Mouse (Mus musculus) megakaryocyte-erythroid progenitor cell, adult 5-6 weeks (primary cell): ENCODE data around the gene Csrp3. TPM values are rescaled to one million over a fixed set of nuclear protein-coding genes. Genes with fewer than 3 reads are reported as not detected.
A peak's percentile ranks its signal among the peaks of the same experiment; 100 is the strongest.

ENCODE experiments used
- ATAC-seq: replicated peaks from 2 replicates; pipeline ENCODE4 v1.8.0; 2016; ENCODE audit warnings: mild to moderate bottlenecking, inconsistent platforms; ENCODE audit not compliant: severe bottlenecking, poor library complexity, low FRiP score, low TSS enrichment
- total RNA-seq, 2 experiments: library from RNA; stranded (forward) in 1 of 2; stranded (reverse) in 1 of 2; fragments of 200-1000, 215-1000 nt in 1 of 2; fragments of >200 nt in 1 of 2; fragmentation: Nextera tagmentation in 1 of 2; gene quantifications; 2 replicates each; pipeline ENCODE4 v1.2.3; 2014 to 2017

Gene Csrp3
- total RNA-seq, 2 experiments from 2014 or later = 3.9 to 33.1 TPM

DNA sequence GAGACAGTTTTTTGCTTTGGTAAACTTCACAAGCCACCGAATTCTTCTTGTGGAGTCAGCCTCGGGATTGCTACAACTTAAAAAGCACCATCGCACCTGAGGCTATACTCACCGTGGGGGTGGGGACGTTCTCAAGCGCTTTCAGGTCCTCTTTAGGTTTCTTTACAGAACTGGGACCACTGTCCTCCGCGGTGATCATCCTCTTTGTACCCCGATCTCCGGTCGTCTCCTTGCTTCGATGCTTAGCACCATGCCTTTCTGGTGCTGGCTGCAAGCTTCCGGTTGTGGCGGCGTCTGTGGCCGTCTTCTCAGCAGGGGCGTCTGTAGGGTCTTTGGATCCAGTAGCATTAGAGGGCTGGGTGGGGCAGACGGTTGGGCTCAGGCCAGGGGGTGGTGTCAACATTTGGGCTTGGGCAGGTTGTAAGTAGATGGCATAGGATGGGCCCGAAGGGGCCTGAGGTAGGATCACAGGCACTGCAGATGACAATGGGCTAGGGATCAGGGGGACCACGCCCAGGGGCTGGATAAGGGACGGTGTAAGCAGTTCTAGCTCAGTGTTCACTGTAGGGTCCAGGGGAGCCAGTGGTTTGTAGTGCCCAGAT, 22.8 kb upstream of the Csrp3 start:
- ATAC-seq = no peak

DNA sequence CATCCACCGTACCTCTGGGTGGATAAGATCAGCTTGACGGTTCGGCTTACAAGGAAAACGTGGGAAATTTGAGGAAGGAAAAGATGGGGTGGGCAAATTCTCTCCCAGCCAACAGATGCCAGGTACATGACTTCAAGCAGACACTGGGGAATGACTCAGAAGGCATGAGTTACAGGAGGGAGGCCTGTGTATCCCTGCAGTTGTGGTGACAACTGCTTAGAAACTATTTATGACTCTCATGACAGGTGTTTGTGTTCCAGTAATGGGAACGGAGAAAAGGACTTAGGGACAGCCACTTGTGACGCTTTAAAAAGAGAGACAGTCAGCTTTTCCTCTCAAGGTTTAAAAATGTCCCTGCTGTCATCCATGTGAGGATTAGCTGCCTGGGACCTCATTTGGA, 22.3 kb upstream of the Csrp3 start:
- ATAC-seq = no peak

DNA sequence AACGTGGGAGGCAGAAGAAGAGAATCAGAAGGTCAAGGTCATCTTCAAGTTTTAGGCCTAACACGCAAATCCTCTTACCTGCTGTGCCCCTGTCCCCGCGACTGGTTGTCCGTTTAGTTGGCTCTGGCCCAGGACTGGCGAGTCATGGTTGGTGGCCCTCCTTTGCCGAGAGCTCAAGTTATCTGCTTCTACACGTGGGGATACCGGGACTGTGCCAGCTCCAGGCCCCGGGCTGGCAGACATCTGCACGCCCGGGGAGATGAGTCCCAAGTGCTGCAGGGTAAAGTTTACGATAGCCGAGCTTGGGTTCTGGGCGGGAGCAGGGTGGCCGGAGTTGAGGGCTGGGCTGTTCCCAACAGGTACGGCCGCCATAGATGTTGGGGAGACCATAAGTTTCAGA, 19.7 kb upstream of the Csrp3 start:
- peak; percentile 69 for ATAC-seq

DNA sequence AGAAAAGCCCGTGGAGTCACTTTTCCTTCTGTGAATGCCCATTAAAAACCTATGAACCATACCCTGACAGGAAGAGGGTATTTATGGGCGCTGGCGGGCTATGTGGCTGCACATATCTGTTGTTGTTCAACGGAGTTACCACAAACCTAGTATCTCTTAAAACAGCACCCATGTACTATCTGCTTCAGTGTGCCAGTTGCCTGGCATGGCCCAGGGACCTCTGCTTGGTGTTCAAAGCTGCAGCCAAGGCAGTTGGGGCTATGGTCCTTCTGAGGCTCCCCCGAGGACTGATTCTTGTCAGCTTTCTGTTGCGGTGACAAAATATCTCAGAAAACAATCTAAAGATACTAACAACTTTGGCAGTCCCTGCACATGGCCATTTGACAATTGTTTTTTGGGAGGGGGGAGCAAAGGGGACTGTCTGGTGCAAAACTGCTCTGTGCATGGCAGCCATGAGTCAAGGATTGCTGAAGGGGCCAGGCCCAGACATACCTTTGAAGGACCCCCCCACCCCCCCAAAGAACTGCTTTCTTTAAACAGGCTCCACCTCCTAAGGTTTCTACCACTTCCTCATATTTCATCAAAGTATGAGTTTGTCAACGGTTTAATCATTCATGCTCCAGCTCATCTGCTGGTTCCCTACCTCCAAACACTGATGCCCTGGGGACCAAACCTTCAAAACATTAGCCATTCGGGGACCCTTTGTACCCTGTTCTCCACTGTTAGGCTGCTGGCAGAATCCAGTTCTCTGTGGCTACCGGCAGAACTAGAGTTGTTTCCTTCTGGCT, 17.0 kb upstream of the Csrp3 start:
- peak; percentile 83 for ATAC-seq

DNA sequence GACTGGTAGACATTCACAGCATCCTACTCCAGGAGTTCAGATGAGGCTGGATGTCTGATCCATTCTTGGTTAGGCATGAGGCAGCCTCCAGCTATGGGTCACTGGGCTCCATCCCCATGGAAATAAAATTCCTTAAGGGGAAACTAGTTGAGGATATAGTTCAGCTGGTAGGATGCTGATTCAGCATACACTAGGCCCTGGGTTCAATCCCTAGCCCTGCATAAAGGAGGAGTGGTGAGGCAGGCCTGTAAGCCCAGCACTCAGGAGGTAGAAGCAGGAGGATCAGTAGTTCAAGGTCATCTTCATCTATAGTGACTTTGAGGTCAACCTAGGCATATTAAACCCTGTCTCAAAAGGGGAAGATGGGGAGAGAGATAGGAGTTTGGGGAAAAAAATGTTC, 16.4 kb upstream of the Csrp3 start:
- no peak for ATAC-seq

DNA sequence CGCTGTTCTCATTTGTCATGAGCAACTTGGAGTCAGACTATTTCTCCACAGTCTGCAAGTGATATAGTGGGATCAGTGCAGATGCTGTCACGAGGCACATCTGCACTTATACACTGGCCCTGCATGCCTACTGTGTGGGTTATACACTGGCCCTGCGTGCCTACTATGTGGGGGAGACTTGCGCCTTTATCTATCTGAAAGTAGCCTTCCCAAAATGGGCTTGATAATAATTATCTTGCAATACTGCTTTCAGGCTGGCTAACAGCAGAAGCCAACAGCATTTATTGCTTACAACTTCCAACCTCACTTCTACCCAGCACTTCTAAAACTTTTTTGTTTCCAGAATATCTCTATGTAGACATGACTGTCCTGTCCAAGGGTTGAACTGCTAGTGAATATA, 14.0 kb upstream of the Csrp3 start:
- no peak; the same call in 1 of the 2 replicates for ATAC-seq

DNA sequence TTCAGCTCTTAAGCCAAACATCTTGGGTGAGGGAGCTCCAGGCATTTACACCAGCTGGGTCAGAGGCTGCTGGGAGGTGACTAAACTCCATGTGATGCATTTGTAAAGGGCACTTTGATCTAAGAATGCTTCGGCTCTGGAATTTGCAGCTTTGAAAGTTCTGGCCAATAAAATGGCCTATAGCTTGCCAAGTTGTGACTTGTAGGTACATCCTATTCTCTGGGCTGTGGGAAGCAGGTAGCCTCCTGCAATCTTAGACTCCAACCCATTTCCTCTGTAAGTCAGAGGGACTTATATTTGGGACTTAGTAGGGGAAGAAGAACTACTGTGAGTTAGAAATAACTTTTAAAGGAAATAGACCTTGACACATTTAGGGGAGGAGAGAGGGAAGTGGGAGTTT, 13.1 kb upstream of the Csrp3 start:
- ATAC-seq = no peak

DNA sequence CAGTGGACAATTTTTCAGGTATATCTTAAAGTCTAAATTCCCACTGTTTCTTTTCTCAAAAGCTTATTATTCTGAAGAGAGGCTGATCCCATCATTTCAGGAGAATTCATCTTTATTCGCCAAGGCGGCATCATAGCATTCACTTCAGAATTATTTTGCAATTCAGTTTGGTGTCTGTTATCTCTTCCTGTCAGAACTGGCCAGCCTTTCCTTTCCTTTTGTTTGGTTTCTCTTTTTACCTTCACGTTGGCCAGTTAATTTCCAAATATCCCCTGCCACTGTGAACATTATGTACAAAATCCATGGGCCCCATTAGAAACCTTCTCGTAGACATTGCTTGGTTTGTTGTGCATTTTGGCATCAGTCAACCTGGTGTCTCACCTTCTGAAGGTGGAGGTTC, 11.5 kb upstream of the Csrp3 start:
- ATAC-seq = no peak

DNA sequence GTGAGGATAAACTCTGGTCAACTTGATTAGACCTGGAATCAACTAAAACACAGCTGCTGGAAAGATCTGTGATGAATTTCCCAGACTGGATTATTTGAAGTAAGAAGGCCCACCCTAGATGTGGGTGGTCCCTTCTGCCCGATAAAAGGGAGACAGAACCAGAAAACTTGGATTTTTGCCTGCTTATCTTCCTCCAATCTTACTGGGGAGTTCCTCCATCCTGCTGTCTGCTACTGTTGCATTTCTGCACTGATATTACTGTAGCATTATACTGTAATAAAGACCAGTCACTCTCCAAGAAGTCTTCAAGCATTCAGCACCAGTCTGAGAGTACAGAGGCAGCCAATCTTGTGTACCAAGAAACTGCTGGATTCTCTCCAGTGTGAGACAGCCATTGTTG, 10.4 kb upstream of the Csrp3 start:
- ATAC-seq = 0 out of 2 replicates have a peak, but pooled peaks have one; percentile 2

DNA sequence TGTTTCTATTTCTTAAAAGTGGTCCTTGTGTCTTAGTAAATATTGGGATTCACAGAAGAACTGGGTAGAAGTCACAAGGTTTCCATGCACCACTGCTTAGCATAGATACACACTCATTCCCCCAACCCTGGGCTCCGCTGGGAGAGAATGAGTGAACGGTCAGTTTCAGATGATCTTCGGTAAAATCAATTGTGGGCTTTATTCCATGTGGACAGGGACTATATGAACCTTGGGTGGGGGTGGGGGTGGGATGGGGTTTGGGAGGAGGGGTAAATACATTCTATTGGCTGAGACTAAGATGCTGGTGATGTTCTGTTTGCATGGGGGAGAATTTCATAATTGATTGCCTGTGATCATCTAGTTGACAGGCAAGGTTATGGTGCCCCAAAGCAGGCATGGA, 7.6 kb upstream of the Csrp3 start:
- no peak for ATAC-seq

DNA sequence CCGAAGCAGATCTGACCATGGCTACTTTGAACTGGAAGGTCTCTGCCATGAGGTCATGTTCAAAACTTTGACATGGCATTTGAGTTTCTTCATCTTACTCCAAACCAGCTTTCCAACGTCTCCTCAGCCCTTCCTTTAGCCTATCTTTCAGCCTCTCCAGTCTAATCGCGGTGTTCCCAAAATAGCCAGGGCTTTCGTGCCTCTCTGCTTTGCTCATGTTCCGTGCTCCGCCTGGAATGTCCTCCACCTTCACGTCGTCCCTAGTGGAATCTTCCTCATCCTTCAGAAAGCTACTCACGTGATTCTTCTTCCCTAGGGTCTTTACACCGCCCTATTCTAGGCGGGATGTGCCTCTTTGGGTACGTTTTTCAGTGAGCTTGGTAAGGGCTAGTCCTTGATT, 5.7 kb upstream of the Csrp3 start:
- ATAC-seq = no peak

DNA sequence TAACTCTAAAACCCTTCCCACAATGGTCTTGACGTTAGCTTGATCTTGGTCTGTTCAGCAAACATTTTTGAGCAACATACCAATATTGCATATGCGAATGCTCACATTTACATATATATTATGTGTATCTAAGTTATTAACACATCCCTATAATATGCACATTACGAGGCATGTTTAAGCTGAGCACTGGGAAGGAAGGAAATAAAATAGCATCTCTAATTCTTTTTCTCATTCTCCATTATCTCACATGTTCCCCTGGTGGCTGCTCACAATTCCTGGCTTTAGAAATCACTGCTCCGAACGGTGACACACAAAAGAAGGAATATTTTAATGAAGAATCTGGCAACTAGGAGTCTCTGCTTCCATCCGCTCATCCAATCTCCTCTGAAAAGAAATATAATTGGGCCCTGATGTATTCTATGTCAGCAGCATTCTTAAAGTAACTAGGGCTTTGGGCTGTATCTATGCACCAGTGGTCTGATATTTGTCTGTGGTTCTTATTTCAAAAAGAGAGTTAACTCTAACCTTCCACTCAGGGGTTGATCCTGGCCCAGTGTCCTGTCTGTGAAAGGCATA, 3.8 kb upstream of the Csrp3 start:
- no peak for ATAC-seq

DNA sequence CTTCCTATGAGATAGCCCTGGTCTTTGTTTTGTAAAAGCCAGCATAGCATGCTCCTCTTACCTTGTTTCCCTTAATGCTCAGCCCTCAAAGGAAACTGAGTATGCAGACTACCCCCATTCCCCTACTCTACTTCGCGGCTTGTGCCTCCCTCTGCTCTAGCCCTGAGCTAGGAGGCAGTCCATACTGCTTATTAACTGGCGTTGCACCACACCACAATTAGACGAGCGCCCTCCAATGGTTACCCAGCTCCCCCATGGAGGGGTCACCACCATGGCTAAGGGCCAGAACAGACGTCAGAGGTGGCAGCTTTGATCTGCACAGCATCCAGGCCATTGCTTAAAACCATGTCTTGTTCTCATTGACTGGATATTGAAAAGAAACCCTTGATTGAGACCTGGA, 1.1 kb downstream of the Csrp3 start:
- ATAC-seq = no peak

DNA sequence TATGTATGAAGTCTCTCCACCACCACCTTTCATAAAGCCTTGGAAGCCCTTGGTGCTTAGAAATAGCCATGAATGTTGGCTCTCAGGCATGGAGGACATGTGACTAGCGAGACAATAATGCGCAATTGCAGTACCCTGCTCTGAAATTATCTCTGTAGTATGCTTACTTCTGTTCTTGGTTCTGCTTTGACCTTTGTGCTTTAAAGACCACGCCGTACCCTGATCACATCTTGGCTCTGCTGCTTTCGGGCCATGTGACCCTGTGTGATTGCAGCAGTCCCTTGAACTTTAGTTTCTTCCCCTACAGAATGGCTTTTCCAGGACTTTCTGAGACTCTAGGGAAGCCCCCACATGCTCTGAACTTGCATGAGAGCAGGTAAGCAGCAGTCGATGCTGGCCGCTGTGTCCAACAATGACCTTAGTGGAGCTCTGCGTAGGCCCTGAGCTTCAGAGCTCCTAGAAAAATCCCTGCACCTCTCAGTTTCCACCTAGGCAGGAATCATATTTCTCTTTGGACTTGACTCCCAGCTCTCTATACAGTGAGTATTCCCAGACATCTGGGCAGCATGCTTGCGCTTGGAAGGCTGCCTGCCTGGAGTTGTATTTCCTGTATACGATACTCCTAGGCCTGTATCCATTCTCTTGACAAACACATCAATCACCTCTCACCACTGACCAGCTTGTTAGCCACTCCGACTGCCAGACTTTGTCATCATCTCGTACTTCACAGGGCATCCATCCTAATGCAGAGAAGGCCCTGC, 2.4 kb downstream of the Csrp3 start:
- no peak for ATAC-seq

DNA sequence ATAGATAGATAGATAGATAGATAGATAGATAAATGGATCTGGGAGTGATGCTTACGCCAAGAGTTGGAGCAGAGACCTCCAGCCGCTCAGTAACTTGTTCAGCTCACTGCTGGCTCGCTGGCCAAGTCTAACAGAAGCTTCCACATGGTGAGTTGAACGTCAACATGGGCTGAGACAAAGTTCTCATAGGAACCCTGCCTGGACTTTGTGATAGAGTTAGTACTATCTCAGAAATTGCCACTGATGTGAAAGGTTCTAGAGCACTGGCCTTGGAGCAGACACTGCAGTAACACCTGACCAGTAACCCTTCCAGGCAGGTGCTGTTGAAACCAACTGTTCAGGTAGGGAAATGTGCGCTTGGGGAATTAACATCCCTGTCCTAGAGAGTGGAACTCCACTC, 4.3 kb downstream of the Csrp3 start:
- ATAC-seq = no peak

DNA sequence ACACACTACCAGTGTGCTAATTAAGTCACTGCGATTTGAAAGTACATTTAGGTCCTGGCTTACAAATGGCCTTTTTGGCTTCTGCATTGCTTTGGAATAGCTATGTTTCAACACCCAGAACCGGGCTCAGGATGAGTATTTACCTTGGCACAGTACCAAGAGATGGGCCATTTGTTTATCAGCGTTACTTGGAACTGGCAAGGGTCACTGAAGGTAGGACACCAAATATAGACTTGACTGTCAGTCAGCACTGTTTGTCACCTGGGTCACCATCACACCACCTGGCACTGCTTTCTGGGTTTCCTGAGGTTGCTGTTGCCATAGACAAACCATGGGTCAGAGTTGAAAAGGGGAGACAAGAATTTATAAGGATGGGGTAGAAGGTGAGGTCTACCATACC, 5.5 kb downstream of the Csrp3 start:
- ATAC-seq = no peak

DNA sequence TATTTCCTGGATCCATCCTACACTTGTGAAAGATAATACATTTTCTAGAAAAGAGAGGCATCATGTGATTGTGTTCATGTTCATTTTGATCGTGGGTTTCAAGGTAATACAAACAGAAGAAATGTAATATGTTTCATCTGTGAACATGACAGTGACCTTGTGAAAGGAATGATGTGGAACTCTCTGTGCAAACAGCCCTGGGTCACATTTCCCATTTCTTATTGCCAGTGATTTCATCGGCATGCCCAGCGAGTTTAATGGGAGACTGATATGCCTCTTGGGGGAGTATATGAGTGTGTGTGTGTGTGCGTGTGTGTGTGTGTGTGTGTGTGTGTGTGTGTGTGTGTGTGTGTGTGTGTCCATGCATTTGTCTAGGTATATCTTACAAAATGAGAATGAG, 6.3 kb downstream of the Csrp3 start:
- no peak for ATAC-seq

DNA sequence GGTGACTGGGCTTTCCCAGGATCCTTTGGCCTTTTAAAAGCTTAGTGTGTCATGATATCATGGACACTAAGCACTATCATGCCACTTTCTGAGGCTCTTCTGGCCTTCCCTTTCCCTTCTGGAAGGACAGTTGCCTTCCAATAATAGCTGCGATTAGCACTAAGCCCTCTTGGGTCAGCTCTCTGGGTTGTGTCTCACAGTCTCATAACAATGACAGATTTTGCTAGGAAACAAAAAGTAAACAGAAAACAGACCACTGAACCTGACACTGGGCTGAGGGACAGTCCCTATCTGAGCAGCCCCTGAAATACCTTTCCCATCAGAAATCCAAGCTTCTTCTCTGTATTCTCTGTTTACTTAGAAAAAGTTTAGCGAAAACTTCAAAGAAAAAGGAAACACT, 7.3 kb downstream of the Csrp3 start:
- ATAC-seq = no peak

DNA sequence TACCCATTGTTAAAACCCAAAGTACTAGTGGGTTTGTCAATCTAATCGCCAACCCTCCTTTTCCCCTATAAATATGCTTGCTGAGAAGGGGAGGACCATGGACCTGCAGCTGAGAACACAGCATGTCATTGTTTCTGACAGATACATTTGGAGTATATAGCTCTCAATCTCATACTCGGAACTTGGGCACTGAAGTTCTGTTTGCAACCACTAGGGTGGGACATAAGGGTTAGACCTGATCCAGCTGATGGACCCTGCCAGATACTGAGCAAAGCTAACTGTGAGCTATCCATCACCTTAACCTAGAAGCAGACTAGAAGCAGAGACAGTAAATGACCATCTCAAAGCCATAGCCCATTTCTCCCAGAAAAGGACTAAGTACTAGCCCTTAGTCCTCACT, 9.4 kb downstream of the Csrp3 start:
- ATAC-seq = peak; percentile 77

DNA sequence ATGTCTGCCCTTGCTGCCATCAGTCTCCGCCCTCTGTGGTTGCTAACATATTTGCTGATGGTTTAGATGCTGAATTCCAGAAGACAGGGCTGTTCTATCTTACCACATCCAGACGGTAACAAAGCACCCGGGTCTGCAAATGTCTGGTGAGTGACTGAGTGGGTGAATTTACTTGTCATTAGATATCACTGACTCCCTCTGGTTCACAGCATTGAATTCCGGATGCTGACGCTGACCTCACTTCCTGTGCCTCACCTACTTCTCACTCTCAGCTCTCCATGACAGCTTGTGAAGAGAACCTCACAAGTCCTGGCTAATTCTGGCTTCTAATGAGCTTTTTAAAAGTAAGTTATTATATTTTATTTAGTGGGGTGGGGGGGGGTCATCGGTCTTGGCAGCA, 10.9 kb downstream of the Csrp3 start:
- ATAC-seq = peak; percentile 69
